Mouse (Mus musculus): Measurements from ENCODE around the gene Ywhae. TPM values are rescaled to one million over a fixed set of nuclear protein-coding genes. Genes with fewer than 3 reads are reported as not detected.

Gene Ywhae
- polyA plus RNA-seq, 1 experiment from 2014 or later: 749 TPM

DNA sequence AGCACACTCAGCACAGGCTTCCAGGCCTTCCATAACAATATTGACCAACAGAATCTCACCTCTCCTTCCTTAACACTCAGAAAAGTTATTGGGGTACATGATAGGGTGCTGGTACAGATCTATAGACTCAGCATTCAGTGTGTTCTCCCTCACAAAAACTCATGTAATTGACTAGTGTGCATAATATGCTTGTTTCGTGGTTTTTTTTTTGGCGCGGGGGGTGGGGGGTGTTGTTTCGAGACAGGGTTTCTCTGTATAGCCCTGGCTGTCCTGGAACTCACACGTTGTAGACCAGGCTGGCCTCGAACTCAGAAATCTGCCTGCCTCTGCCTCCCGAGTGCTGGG lies 5.8 kb downstream of the Ywhae start:
- H3K4me3 ChIP-seq (replicated peaks): no peak overlapping the region
- no peak overlapping the region for H3K27ac ChIP-seq (replicated peaks)
- peaks cover 66% of the 10 kb centered on the region for H3K4me1 ChIP-seq
- H3K27me3 ChIP-seq: no peaks in the 10 kb centered on the region
- H3K9me3 ChIP-seq (replicated peaks): no peaks in the 10 kb centered on the region
- no peak overlapping the region for H3K9ac ChIP-seq
- no peak for ATAC-seq (ENCODE audit: insufficient number of reproducible peaks, low FRiP score, low TSS enrichment, low read depth)
- no peak overlapping the region for H3K4me2 ChIP-seq (replicated peaks)
- 90% methylated on average over 7 of the region's 7 CpGs for WGBS
- H3K36me3 ChIP-seq: no peaks in the 10 kb centered on the region

GRCm38 (mm10) chr11:75740204-75740603 lies 7.5 kb downstream of the Ywhae start:
- Histone ChIP-seq H3K27me3 (no peaks in the 10 kb centered on the region), H3K4me3 (replicated peaks) (no peak overlapping the region), H3K4me1 (peaks cover 58% of the 10 kb centered on the region), H3K36me3 (no peaks in the 10 kb centered on the region), H3K4me2 (replicated peaks) (no peak overlapping the region), H3K27ac (replicated peaks) (no peak overlapping the region), H3K9me3 (replicated peaks) (no peaks in the 10 kb centered on the region), H3K9ac (no peak overlapping the region)
- WGBS: 43% methylated on average over 3 of the region's 3 CpGs
- ATAC-seq (ENCODE audit: insufficient number of reproducible peaks, low FRiP score, low TSS enrichment, low read depth): no peak

DNA sequence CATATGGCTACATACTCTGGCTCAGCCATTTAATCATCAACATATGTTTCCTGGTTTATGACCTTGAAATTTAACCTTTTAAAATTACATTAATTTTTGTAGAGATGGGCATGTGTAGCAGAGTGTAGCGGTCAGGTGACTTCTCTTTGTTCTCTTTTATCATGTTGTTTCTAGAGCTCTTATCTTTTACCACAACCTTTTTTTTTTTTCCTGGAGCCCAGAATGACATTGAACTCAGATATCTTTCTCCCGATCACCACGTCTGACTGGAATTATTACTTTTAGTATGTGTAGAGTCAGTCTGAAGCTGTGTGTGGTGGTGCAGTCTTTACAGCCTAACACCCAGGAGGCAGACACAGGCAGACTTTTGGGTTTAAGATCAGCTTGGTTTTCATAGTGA lies 8.9 kb downstream of the Ywhae start:
- WGBS: 47% methylated on average over 3 of the region's 3 CpGs
- H3K9me3 ChIP-seq (replicated peaks): no peaks in the 10 kb centered on the region
- no peak for ATAC-seq (ENCODE audit: insufficient number of reproducible peaks, low FRiP score, low TSS enrichment, low read depth)
- no peaks in the 10 kb centered on the region for H3K27me3 ChIP-seq
- H3K36me3 ChIP-seq: no peaks in the 10 kb centered on the region
- no peak overlapping the region for H3K27ac ChIP-seq (replicated peaks)
- no peak overlapping the region for H3K4me2 ChIP-seq (replicated peaks)
- no peak overlapping the region for H3K4me3 ChIP-seq (replicated peaks)
- H3K9ac ChIP-seq: no peak overlapping the region
- peaks cover 51% of the 10 kb centered on the region for H3K4me1 ChIP-seq

GRCm38 (mm10) chr11:75744761-75745160 lies 12.1 kb downstream of the Ywhae start:
- Histone ChIP-seq H3K27me3 (no peaks in the 10 kb centered on the region), H3K4me1 (peaks cover 47% of the 10 kb centered on the region), H3K27ac (replicated peaks) (no peak overlapping the region), H3K4me2 (replicated peaks) (no peak overlapping the region), H3K9ac (no peak overlapping the region), H3K4me3 (replicated peaks) (no peak overlapping the region), H3K36me3 (no peaks in the 10 kb centered on the region), H3K9me3 (replicated peaks) (no peaks in the 10 kb centered on the region)
- ATAC-seq (ENCODE audit: insufficient number of reproducible peaks, low FRiP score, low TSS enrichment, low read depth): no peak
- 90% methylated on average over 3 of the region's 3 CpGs for whole genome bisulfite sequencing

- H3K4me3 ChIP-seq (replicated peaks): no peak overlapping the region
- H3K27ac ChIP-seq (replicated peaks): no peak overlapping the region
- peaks cover 26% of the 10 kb centered on the region for H3K4me1 ChIP-seq
- ATAC-seq (ENCODE audit: insufficient number of reproducible peaks, low FRiP score, low TSS enrichment, low read depth): no peak
- no peaks in the 10 kb centered on the region for H3K9me3 ChIP-seq (replicated peaks)
- no peak overlapping the region for H3K9ac ChIP-seq
- no peak overlapping the region for H3K4me2 ChIP-seq (replicated peaks)
- no peaks in the 10 kb centered on the region for H3K27me3 ChIP-seq
- 83% methylated on average over 1 of the region's 1 CpGs for WGBS
- H3K36me3 ChIP-seq: peaks cover 9% of the 10 kb centered on the region; the same call in 1 of the 2 replicates
Measured at GRCm38 (mm10) chr11:75750537-75750936, 17.9 kb downstream of the Ywhae start.

DNA sequence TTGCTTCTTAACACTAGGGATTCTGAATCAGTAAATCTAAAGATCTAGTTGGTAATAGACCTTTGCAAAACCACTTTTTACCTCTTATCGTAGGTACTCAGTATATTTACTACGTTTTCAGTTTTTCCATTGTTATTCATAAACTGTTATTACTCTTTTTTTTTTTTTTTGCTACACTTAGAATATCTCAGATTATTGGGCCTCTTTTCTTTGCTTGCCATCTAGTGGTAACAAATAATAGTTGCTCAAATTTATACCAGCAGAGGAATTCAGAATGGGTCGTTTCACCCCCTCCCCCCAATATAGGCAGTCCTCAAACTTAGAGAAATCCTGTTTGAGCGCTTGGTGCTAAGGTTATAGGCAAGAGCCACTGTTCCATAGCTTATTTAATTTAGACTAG lies 18.4 kb downstream of the Ywhae start:
- Histone ChIP-seq H3K4me3 (replicated peaks) (no peak overlapping the region), H3K27me3 (no peaks in the 10 kb centered on the region), H3K36me3 (peaks cover 13% of the 10 kb centered on the region), H3K27ac (replicated peaks) (no peak overlapping the region), H3K4me2 (replicated peaks) (no peak overlapping the region), H3K9me3 (replicated peaks) (no peaks in the 10 kb centered on the region), H3K4me1 (peaks cover 26% of the 10 kb centered on the region), H3K9ac (no peak overlapping the region)
- 69% methylated on average over 4 of the region's 4 CpGs for WGBS
- ATAC-seq (ENCODE audit: insufficient number of reproducible peaks, low FRiP score, low TSS enrichment, low read depth): no peak

DNA sequence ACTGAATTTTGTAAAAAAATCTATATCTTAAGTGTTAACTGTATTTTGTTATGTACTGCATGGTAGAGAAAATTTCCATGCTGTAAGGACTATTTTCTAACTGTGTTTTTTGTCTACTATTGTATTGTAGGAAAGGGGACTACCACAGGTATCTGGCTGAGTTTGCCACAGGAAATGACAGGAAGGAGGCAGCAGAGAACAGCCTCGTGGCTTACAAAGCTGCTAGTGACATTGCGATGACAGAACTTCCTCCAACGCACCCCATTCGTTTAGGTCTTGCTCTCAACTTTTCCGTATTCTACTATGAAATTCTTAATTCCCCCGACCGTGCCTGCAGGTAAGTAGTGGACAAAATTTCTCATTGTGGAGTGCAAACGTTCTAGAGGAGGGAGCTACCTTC lies 24.0 kb downstream of the Ywhae start:
- H3K4me2 ChIP-seq (replicated peaks): no peak overlapping the region
- no peaks in the 10 kb centered on the region for H3K27me3 ChIP-seq
- 83% methylated on average over 8 of the region's 8 CpGs for WGBS
- H3K4me1 ChIP-seq: no peaks in the 10 kb centered on the region
- no peak overlapping the region for H3K4me3 ChIP-seq (replicated peaks)
- no peaks in the 10 kb centered on the region for H3K9me3 ChIP-seq (replicated peaks)
- H3K9ac ChIP-seq: no peak overlapping the region
- H3K27ac ChIP-seq (replicated peaks): no peak overlapping the region
- peaks cover 56% of the 10 kb centered on the region for H3K36me3 ChIP-seq
- no peak for ATAC-seq (ENCODE audit: insufficient number of reproducible peaks, low FRiP score, low TSS enrichment, low read depth)

DNA sequence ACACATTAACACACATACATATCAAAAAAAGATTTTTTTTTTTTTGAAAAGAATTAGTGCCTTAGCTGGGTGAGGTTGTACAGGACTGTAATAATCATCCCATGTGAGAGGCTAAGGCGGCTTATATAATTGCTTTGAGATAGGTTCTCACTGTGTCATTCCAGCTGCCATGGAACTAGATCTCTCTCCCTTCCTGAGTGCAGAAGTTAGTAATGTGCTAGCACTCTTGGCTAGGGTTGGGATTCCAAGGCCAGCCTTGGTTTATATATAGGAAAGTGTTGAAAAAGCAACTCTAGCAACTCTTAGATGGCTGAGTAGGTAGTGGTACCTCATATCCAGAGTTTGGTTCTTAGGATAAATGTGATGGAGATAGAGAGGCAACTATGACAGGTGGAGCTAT lies 25.9 kb downstream of the Ywhae start:
- no peak for ATAC-seq (ENCODE audit: insufficient number of reproducible peaks, low FRiP score, low TSS enrichment, low read depth)
- 93% methylated on average over 1 of the region's 1 CpGs for WGBS
- H3K4me2 ChIP-seq (replicated peaks): no peak overlapping the region

DNA sequence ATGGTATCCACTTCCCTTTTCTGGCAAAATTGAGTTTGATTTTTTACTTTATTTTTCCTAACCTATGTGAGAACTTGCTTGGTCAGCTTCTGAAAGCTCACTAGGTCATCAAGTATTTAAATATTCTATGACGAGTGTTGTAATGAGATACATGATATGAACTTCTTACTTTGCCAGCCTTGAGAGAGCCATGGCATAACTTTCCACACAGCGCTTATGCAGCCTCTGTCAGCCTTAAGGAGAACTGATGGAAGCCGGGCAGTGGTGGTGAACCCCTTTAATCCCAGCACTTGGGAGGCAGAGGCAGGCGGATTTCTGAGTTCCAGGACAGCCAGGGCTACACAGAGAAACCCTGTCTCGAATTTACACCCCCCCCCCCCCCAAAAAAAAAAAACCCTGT lies 28.1 kb downstream of the Ywhae start:
- Histone ChIP-seq H3K36me3 (peaks cover 69% of the 10 kb centered on the region), H3K27ac (replicated peaks) (no peak overlapping the region), H3K4me2 (replicated peaks) (no peak overlapping the region), H3K4me1 (no peaks in the 10 kb centered on the region), H3K27me3 (no peaks in the 10 kb centered on the region), H3K9me3 (replicated peaks) (no peaks in the 10 kb centered on the region), H3K9ac (no peak overlapping the region), H3K4me3 (replicated peaks) (no peak overlapping the region)
- WGBS: 89% methylated on average over 5 of the region's 5 CpGs
- no peak for ATAC-seq (ENCODE audit: insufficient number of reproducible peaks, low FRiP score, low TSS enrichment, low read depth)

More for the DNA sequence above, 25.9 kb downstream of the Ywhae start:
- Histone ChIP-seq H3K4me3 (replicated peaks) (no peak overlapping the region), H3K27ac (replicated peaks) (no peak overlapping the region), H3K27me3 (no peaks in the 10 kb centered on the region), H3K4me1 (no peaks in the 10 kb centered on the region), H3K9ac (no peak overlapping the region), H3K36me3 (peaks cover 55% of the 10 kb centered on the region), H3K9me3 (replicated peaks) (no peaks in the 10 kb centered on the region)

GRCm38 (mm10) chr11:75762708-75763107 lies 30.0 kb downstream of the Ywhae start:
- H3K9ac ChIP-seq: no peak overlapping the region
- ATAC-seq (ENCODE audit: insufficient number of reproducible peaks, low FRiP score, low TSS enrichment, low read depth): no peak
- peaks cover 70% of the 10 kb centered on the region for H3K36me3 ChIP-seq
- no peak overlapping the region for H3K4me2 ChIP-seq (replicated peaks)
- no peaks in the 10 kb centered on the region for H3K4me1 ChIP-seq
- H3K4me3 ChIP-seq (replicated peaks): no peak overlapping the region
- no peaks in the 10 kb centered on the region for H3K27me3 ChIP-seq
- H3K27ac ChIP-seq (replicated peaks): no peak overlapping the region
- 72% methylated on average over 2 of the region's 2 CpGs for WGBS
- no peaks in the 10 kb centered on the region for H3K9me3 ChIP-seq (replicated peaks)

GRCm38 (mm10) chr11:75764521-75765023 lies 31.9 kb downstream of the Ywhae start:
- no peak for ATAC-seq (ENCODE audit: insufficient number of reproducible peaks, low FRiP score, low TSS enrichment, low read depth)
- Histone ChIP-seq H3K9ac (no peak overlapping the region), H3K4me2 (replicated peaks) (no peak overlapping the region), H3K4me3 (replicated peaks) (no peak overlapping the region), H3K27me3 (no peaks in the 10 kb centered on the region), H3K4me1 (0 out of 2 replicates have a peak, but pooled peaks cover 7% of the 10 kb centered on the region), H3K36me3 (peaks cover 55% of the 10 kb centered on the region), H3K27ac (replicated peaks) (no peak overlapping the region), H3K9me3 (replicated peaks) (no peaks in the 10 kb centered on the region)
- WGBS: 86% methylated on average over 4 of the region's 4 CpGs

GRCm38 (mm10) chr11:75765161-75765560 lies 32.5 kb downstream of the Ywhae start:
- no peak overlapping the region for H3K4me2 ChIP-seq (replicated peaks)
- 79% methylated on average over 8 of the region's 8 CpGs for whole genome bisulfite sequencing
- no peak overlapping the region for H3K4me3 ChIP-seq (replicated peaks)
- no peaks in the 10 kb centered on the region for H3K27me3 ChIP-seq
- ATAC-seq (ENCODE audit: insufficient number of reproducible peaks, low FRiP score, low TSS enrichment, low read depth): no peak
- no peaks in the 10 kb centered on the region for H3K9me3 ChIP-seq (replicated peaks)
- no peak overlapping the region for H3K27ac ChIP-seq (replicated peaks)
- H3K36me3 ChIP-seq: peaks cover 50% of the 10 kb centered on the region
- 0 out of 2 replicates have a peak, but pooled peaks cover 7% of the 10 kb centered on the region for H3K4me1 ChIP-seq
- no peak overlapping the region for H3K9ac ChIP-seq
